Mouse (Mus musculus) kidney, postnatal 0 days (tissue): ENCODE results near the gene Plb1. TPM values are rescaled to one million over a fixed set of nuclear protein-coding genes. Genes with fewer than 3 reads are reported as not detected.
A peak's percentile ranks its signal among the peaks of the same experiment; 100 is the strongest.

Experiments used
- ATAC-seq: fragments of 200-750 bp; cut with Nextera tagmentation; replicated peaks from 2 replicates; pipeline ENCODE4 v1.8.0; 2017; ENCODE audit warnings: low read depth, moderate number of reproducible peaks, moderate TSS enrichment, moderate library complexity; ENCODE audit not compliant: low FRiP score
- DNase-seq: peaks from one replicate; pipeline ENCODE4 v3.0.0-alpha.2; 2016; ENCODE audit warnings: low spot score
- H3K27ac ChIP-seq: fragments of 300-500 bp; sonication (generic); 2 replicates; pipeline ENCODE4 v1.5.1; 2014; ENCODE audit warnings: mild to moderate bottlenecking
- H3K27me3 ChIP-seq: fragments of 300-500 bp; sonication (generic); 2 replicates; pipeline ENCODE4 v1.6.1; 2014; ENCODE audit warnings: low read length, mixed read lengths; ENCODE audit not compliant: insufficient read depth
- H3K36me3 ChIP-seq: fragments of 300-500 bp; sonication (generic); 2 replicates; pipeline ENCODE4 v1.6.1; 2014; ENCODE audit warnings: low read length, mixed read lengths; ENCODE audit not compliant: insufficient read depth
- H3K4me1 ChIP-seq: fragments of 300-500 bp; sonication (generic); replicated peaks from 2 replicates; pipeline ENCODE4 v1.6.1; 2014; ENCODE audit warnings: antibody characterized with exemption, low read length, mixed read lengths; ENCODE audit not compliant: insufficient read depth
- H3K4me2 ChIP-seq: fragments of 300-500 bp; sonication (generic); 2 replicates; pipeline ENCODE4 v1.6.1; 2014; ENCODE audit warnings: mild to moderate bottlenecking, low read length, moderate library complexity, mixed read lengths
- H3K4me3 ChIP-seq: fragments of 300-500 bp; sonication (generic); replicated peaks from 2 replicates; pipeline ENCODE4 v1.5.1; 2014; ENCODE audit warnings: low read depth, low read length
- H3K9ac ChIP-seq: fragments of 300-500 bp; sonication (generic); 2 replicates; pipeline ENCODE4 v1.6.1; 2014; ENCODE audit warnings: low read depth, low read length
- H3K9me3 ChIP-seq: fragments of 300-500 bp; sonication (generic); replicated peaks from 2 replicates; pipeline ENCODE4 v1.6.1; 2016; ENCODE audit warnings: low read length, inconsistent platforms, mixed read lengths
- CTCF ChIP-seq: IDR thresholded peaks from 2 replicates; pipeline ENCODE4 v1.5.1; 2016; ENCODE audit warnings: antibody characterized with exemption, low read depth, mild to moderate bottlenecking, moderate library complexity
- WGBS: fragments of 180-500 bp; shearing (Covaris S2); extraction: QIAGEN DNeasy Blood & Tissue Kit; methylation state at CpG from one replicate; pipeline ENCODE4 v1.1.7; 2014; 5-methylcytosine and 5-hydroxymethylcytosine counted together
- polyA plus RNA-seq: library from polyadenylated mRNA; unstranded; fragments of >200 nt; fragmentation: Nextera tagmentation; extraction: Ambion mirVana; gene quantifications from 2 replicates; pipeline ENCODE4 v1.2.1, GENCODE M21; 2015

Gene Plb1
- polyA plus RNA-seq, 1 experiment from 2014 or later: 0.36 TPM

- no peak overlapping the region for H3K4me2 ChIP-seq
- 34% methylated on average over 12 of the region's 12 CpGs for WGBS
- 0 out of 2 replicates have a peak, but pooled peaks cover 3% of the 10 kb centered on the region for H3K4me1 ChIP-seq
- H3K27ac ChIP-seq: peak overlapping the region; percentile 58; the same call in 1 of the 2 replicates
- no peaks in the 10 kb centered on the region for H3K36me3 ChIP-seq
- no peaks in the 10 kb centered on the region for H3K27me3 ChIP-seq
- TF ChIP-seq CTCF: peak; percentile 54
- H3K4me3 ChIP-seq: no peak overlapping the region
- no peak overlapping the region for H3K9ac ChIP-seq
- DNase-seq: peak; percentile 52
- peak; percentile 74 for ATAC-seq
- no peaks in the 10 kb centered on the region for H3K9me3 ChIP-seq
Measured at GRCm38 (mm10) chr5:32195857-32196609, 36.5 kb upstream of the Plb1 start.

GRCm38 (mm10) chr5:32197698-32198097, 34.8 kb upstream of the Plb1 start:
- Histone ChIP-seq H3K4me2 (no peak overlapping the region), H3K9ac (no peak overlapping the region), H3K4me3 (no peak overlapping the region), H3K4me1 (0 out of 2 replicates have a peak, but pooled peaks cover 3% of the 10 kb centered on the region), H3K27me3 (no peaks in the 10 kb centered on the region), H3K27ac (no peak overlapping the region), H3K9me3 (no peaks in the 10 kb centered on the region), H3K36me3 (no peaks in the 10 kb centered on the region)
- peak; percentile 98 for TF ChIP-seq CTCF
- ATAC-seq (peak; percentile 87), DNase-seq (peak; percentile 94)
- 9% methylated on average over 4 of the region's 4 CpGs for WGBS

- Histone ChIP-seq H3K4me1 (0 out of 2 replicates have a peak, but pooled peaks cover 3% of the 10 kb centered on the region), H3K27ac (no peak overlapping the region), H3K4me2 (no peak overlapping the region), H3K27me3 (no peaks in the 10 kb centered on the region), H3K36me3 (no peaks in the 10 kb centered on the region), H3K9me3 (no peaks in the 10 kb centered on the region), H3K4me3 (no peak overlapping the region), H3K9ac (no peak overlapping the region)
- no peak for DNase-seq
- 76% methylated on average over 3 of the region's 3 CpGs for WGBS
- no peak for ATAC-seq
- TF ChIP-seq CTCF: no peak
Measured at GRCm38 (mm10) chr5:32199136-32199535, 33.4 kb upstream of the Plb1 start.

- no peak overlapping the region for H3K4me2 ChIP-seq
- 0 out of 2 replicates have a peak, but pooled peaks cover 3% of the 10 kb centered on the region for H3K4me1 ChIP-seq
- H3K27me3 ChIP-seq: no peaks in the 10 kb centered on the region
- no peak overlapping the region for H3K9ac ChIP-seq
- no peak overlapping the region for H3K4me3 ChIP-seq
- H3K36me3 ChIP-seq: no peaks in the 10 kb centered on the region
- TF ChIP-seq CTCF: no peak
- H3K27ac ChIP-seq: no peak overlapping the region
- no peak for DNase-seq
- WGBS: 96% methylated on average over 3 of the region's 3 CpGs
- ATAC-seq: no peak
- H3K9me3 ChIP-seq: no peaks in the 10 kb centered on the region
Measured at GRCm38 (mm10) chr5:32199594-32199993, 32.9 kb upstream of the Plb1 start.

- ATAC-seq: no peak
- WGBS: 79% methylated on average over 4 of the region's 4 CpGs
- H3K27me3 ChIP-seq: no peaks in the 10 kb centered on the region
- no peaks in the 10 kb centered on the region for H3K4me1 ChIP-seq
- peak; percentile 75 for TF ChIP-seq CTCF
- DNase-seq: no peak
- H3K4me2 ChIP-seq: no peak overlapping the region
- no peak overlapping the region for H3K9ac ChIP-seq
- no peak overlapping the region for H3K4me3 ChIP-seq
- H3K9me3 ChIP-seq: no peaks in the 10 kb centered on the region
- no peaks in the 10 kb centered on the region for H3K36me3 ChIP-seq
- H3K27ac ChIP-seq: no peak overlapping the region
Measured at GRCm38 (mm10) chr5:32204653-32205052, 27.9 kb upstream of the Plb1 start.

- no peak overlapping the region for H3K4me3 ChIP-seq
- 61% methylated on average over 2 of the region's 2 CpGs for WGBS
- H3K4me1 ChIP-seq: no peaks in the 10 kb centered on the region
- no peak overlapping the region for H3K27ac ChIP-seq
- no peaks in the 10 kb centered on the region for H3K36me3 ChIP-seq
- TF ChIP-seq CTCF: no peak
- no peaks in the 10 kb centered on the region for H3K27me3 ChIP-seq
- H3K4me2 ChIP-seq: no peak overlapping the region
- no peaks in the 10 kb centered on the region for H3K9me3 ChIP-seq
- ATAC-seq (no peak), DNase-seq (no peak)
- no peak overlapping the region for H3K9ac ChIP-seq
Measured at GRCm38 (mm10) chr5:32206726-32207125, 25.8 kb upstream of the Plb1 start.

GRCm38 (mm10) chr5:32208460-32208859, 24.0 kb upstream of the Plb1 start:
- Histone ChIP-seq H3K9me3 (no peaks in the 10 kb centered on the region), H3K4me3 (no peak overlapping the region), H3K9ac (no peak overlapping the region), H3K4me1 (no peaks in the 10 kb centered on the region), H3K4me2 (no peak overlapping the region), H3K27ac (no peak overlapping the region), H3K36me3 (no peaks in the 10 kb centered on the region), H3K27me3 (no peaks in the 10 kb centered on the region)
- WGBS: 73% methylated on average over 8 of the region's 8 CpGs
- ATAC-seq (no peak), DNase-seq (peak; percentile 48)
- no peak for TF ChIP-seq CTCF
